Mouse (Mus musculus) inflammation-experienced regulatory T-cells, adult 16 weeks (primary cell): ENCODE results near the gene Gm8126. TPM values are rescaled to one million over a fixed set of nuclear protein-coding genes. Genes with fewer than 3 reads are reported as not detected.

Source experiments
- polyA plus RNA-seq: library from polyadenylated mRNA; unstranded; fragments of 100-300 nt; shearing (Covaris generic); gene quantifications from one replicate; pipeline ENCODE4 v1.2.1, GENCODE M21; 2017

The Gm8126 gene
- polyA plus RNA-seq: not detected

GRCm38 (mm10) chr14:43258349-43258748 lies at the start of gene Gm8126:
Gene Gm8126, plus strand, starts transcription at chr14:43258649.

GRCm38 (mm10) chr14:43235204-43235603 lies 23.2 kb upstream of the Gm8126 start, which contains the start of gene Gm8122:
Gene Gm8122, minus strand, starts transcription at chr14:43235304.

GRCm38 (mm10) chr14:43274986-43275511 lies 16.6 kb downstream of the Gm8126 start, which contains the start of gene Gm9732:
Gene Gm9732, plus strand, starts transcription at chr14:43275036.

GRCm38 (mm10) chr14:43293503-43293902 lies 35.1 kb downstream of the Gm8126 start, which contains the start of gene Gm8127:
Gene Gm8127, minus strand, starts transcription at chr14:43293832.

Other genes with a start within 250 kb of the Gm8126 start
- not detected for gene Gm10376, start 243.0 kb upstream of the Gm8126 start, polyA plus RNA-seq
- gene Gm8094, start 182.0 kb upstream of the Gm8126 start, polyA plus RNA-seq: not detected
- not detected for gene Gm8104, start 158.0 kb upstream of the Gm8126 start, polyA plus RNA-seq
- gene Gm7233, start 78.8 kb upstream of the Gm8126 start, polyA plus RNA-seq: not detected
- gene Gm8122, start 23.3 kb upstream of the Gm8126 start, polyA plus RNA-seq: not detected
- gene Gm9732, start 16.4 kb downstream of the Gm8126 start, polyA plus RNA-seq: not detected
- not detected for gene Gm8127, start 35.2 kb downstream of the Gm8126 start, polyA plus RNA-seq
- not detected for gene 1700001F09Rik, start 89.2 kb downstream of the Gm8126 start, polyA plus RNA-seq
- gene Gm8138, start 157.7 kb downstream of the Gm8126 start, polyA plus RNA-seq: not detected